Mouse (Mus musculus) lung, embryonic 16.5 days (tissue): ENCODE measurements around the gene Tbr1. TPM values are rescaled to one million over a fixed set of nuclear protein-coding genes. Genes with fewer than 3 reads are reported as not detected.

Experiments used
- ATAC-seq: fragments of 200-750 bp; cut with Nextera tagmentation; 2 replicates; pipeline ENCODE4 v1.8.0; 2017; ENCODE audit warnings: low read depth, mild to moderate bottlenecking, moderate library complexity
- H3K27ac ChIP-seq: fragments of 300-500 bp; sonication (generic); 2 replicates; pipeline ENCODE4 v1.5.1; 2014; ENCODE audit warnings: mild to moderate bottlenecking, control low read depth, low read length
- H3K27me3 ChIP-seq: fragments of 300-500 bp; sonication (generic); 2 replicates; pipeline ENCODE4 v1.6.1; 2014; ENCODE audit warnings: low read depth, low read length, mixed read lengths; ENCODE audit not compliant: control insufficient read depth, insufficient read depth
- H3K36me3 ChIP-seq: fragments of 300-500 bp; sonication (generic); 2 replicates; pipeline ENCODE4 v1.6.1; 2014; ENCODE audit warnings: low read length; ENCODE audit not compliant: control insufficient read depth, insufficient read depth
- H3K4me1 ChIP-seq: fragments of 300-500 bp; sonication (generic); replicated peaks from 2 replicates; pipeline ENCODE4 v1.6.1; 2014; ENCODE audit warnings: low read length, mixed read lengths; ENCODE audit not compliant: control insufficient read depth, insufficient read depth
- H3K4me2 ChIP-seq: fragments of 300-500 bp; sonication (generic); 2 replicates; pipeline ENCODE4 v1.6.1; 2014; ENCODE audit warnings: low read depth, low read length, control low read depth
- H3K4me3 ChIP-seq: fragments of 300-500 bp; sonication (generic); 2 replicates; pipeline ENCODE4 v1.5.1; 2014; ENCODE audit warnings: mild to moderate bottlenecking, low read length, control low read depth
- H3K9ac ChIP-seq: fragments of 300-500 bp; sonication (generic); 2 replicates; pipeline ENCODE4 v1.6.1; 2014; ENCODE audit warnings: low read length, control low read depth
- H3K9me3 ChIP-seq: fragments of 300-500 bp; sonication (generic); 2 replicates; pipeline ENCODE4 v1.6.1; 2016; ENCODE audit warnings: low read length; ENCODE audit not compliant: control insufficient read depth
- WGBS: fragments of 180-500 bp; shearing (Covaris S2); extraction: QIAGEN DNeasy Blood & Tissue Kit; methylation state at CpG from one replicate; pipeline ENCODE4 v1.1.7; 2014; 5-methylcytosine and 5-hydroxymethylcytosine counted together
- polyA plus RNA-seq: library from polyadenylated mRNA; unstranded; fragments of >200 nt; fragmentation: Nextera tagmentation; extraction: Ambion mirVana; gene quantifications from 2 replicates; pipeline ENCODE4 v1.2.1, GENCODE M21; 2015

The Tbr1 gene
- polyA plus RNA-seq, result 0.04 TPM in 1 of 2 replicates, not detected in the other

DNA sequence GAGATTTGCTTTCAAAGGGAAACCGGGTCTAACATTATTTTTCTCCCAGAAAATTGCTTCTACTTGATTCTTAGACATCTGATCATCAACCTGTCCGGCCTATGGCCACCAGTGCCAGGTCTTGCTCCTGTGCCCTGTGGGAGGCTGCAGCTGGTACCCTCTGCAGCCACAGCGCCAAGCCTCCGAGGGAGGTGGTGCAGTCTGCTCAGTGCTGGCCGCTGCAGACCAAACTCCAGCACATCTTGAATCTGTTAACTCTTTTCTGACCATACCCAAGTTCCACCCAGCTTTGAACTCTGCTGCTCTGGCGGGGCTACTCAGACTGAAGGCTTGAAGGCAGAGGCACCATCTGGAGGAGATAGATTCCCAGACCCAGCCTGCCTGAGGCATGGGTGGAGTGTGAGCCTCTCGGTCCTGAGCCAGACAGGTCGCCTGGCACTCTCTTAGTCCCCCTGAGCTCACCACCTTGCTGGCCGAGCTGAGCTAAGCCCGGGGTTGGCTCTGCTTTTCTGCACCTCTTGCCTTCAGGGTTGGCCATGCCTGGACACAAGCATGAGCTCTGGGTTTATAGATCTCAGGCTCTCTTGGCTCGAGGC is at the start of gene Tbr1:
TSS of gene Tbr1 (plus strand) at position 275 of the 596 bp plus-strand sequence.
- Histone ChIP-seq H3K4me1 (peaks cover 17% of the 10 kb centered on the region), H3K4me2 (peak within 1 kb of the TSS; percentile 25; the same call in 1 of the 2 replicates), H3K27me3 (peaks cover 41% of the 10 kb centered on the region), H3K36me3 (no peaks in the 10 kb centered on the region), H3K9ac (no peak within 1 kb of the TSS), H3K27ac (no peak within 1 kb of the TSS), H3K4me3 (peak within 1 kb of the TSS; percentile 16; the same call in 1 of the 2 replicates), H3K9me3 (no peaks in the 10 kb centered on the region)
- WGBS, result 10% methylated on average over 11 of the region's 11 CpGs
- no peak for ATAC-seq

DNA sequence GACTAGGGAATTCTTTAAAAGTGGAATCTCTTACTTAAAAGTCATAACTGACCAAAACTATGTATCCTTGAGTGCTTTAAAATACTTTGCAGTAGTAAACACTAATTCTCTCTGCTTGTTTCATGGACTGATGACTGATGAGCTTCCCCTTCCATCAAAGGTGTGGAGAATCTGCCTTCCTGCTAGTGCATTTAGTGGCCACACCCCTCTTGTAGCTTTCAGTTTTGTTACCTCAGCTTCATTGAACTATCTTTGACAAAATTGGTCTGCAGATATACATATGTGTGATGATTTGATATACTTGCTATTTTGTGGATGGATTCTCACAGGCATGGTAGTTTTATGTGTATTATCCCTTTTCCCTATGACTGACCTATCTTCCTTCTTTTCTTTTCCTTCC is 47.7 kb upstream of the Tbr1 start:
- H3K36me3 ChIP-seq, result no peaks in the 10 kb centered on the region
- H3K4me1 ChIP-seq, result no peaks in the 10 kb centered on the region
- no peak overlapping the region for H3K4me2 ChIP-seq
- no peaks in the 10 kb centered on the region for H3K27me3 ChIP-seq
- H3K9me3 ChIP-seq, result no peaks in the 10 kb centered on the region
- no peak overlapping the region for H3K9ac ChIP-seq
- no peak for ATAC-seq
- no peak overlapping the region for H3K4me3 ChIP-seq
- no peak overlapping the region for H3K27ac ChIP-seq

DNA sequence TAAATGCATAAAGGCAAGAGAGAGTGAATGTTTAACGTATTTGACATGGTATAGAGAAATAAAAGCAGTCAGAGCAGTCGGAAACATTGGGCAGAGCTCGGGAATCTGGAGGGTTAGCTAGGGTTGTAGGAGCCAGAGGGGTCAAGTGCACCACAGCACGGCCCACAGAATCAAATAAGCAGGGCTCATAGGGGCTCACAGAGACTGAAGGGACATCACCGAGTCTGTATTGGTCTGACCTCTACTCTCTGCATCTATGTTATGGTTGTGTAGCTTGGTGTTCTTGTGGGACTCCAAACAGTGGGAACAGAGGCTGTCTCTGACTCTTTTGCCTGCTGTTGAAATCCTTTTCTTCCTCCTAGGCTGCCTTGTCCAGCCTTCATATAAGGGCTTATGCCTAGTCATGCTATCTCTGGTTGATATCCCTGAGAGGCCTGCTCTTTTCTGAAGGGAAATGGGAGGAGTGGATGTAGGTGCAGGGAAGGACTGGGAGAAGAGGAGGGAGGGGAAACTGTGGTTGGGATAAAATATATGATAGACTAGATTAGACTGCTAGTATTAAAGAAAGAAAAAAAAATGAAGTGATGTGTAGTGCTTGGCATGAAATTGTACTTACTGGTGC is 43.4 kb upstream of the Tbr1 start:
- no peak overlapping the region for H3K4me2 ChIP-seq
- WGBS, result 67% methylated on average over 5 of the region's 5 CpGs
- no peak overlapping the region for H3K27ac ChIP-seq
- no peak overlapping the region for H3K9ac ChIP-seq
- H3K4me3 ChIP-seq, result no peak overlapping the region
- no peak for ATAC-seq
- no peaks in the 10 kb centered on the region for H3K36me3 ChIP-seq
- no peaks in the 10 kb centered on the region for H3K27me3 ChIP-seq
- no peaks in the 10 kb centered on the region for H3K4me1 ChIP-seq
- no peaks in the 10 kb centered on the region for H3K9me3 ChIP-seq

DNA sequence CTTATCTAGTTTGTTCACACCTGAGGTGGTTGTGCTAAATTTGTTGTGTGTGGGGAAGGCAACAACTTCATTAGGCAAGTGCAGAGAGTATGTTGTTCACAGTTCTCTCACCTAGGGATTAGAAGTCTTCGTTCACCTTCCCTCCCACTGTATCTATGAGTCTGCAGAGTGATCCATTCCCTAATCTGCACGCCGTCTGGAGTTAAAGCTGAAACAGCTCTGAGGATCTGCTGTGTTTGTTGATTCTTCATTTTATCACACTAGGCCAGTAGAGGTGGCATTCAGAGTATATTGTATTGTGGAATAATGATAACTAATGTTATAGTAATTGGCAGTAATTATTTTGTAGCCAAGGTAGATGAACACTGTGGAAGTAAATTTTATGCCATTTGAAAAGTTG is 42.7 kb upstream of the Tbr1 start:
- Histone ChIP-seq H3K27ac (no peak overlapping the region), H3K4me2 (no peak overlapping the region), H3K4me3 (no peak overlapping the region), H3K36me3 (no peaks in the 10 kb centered on the region), H3K9me3 (no peaks in the 10 kb centered on the region), H3K4me1 (no peaks in the 10 kb centered on the region), H3K9ac (no peak overlapping the region), H3K27me3 (no peaks in the 10 kb centered on the region)
- 82% methylated on average over 3 of the region's 3 CpGs for WGBS
- no peak for ATAC-seq

DNA sequence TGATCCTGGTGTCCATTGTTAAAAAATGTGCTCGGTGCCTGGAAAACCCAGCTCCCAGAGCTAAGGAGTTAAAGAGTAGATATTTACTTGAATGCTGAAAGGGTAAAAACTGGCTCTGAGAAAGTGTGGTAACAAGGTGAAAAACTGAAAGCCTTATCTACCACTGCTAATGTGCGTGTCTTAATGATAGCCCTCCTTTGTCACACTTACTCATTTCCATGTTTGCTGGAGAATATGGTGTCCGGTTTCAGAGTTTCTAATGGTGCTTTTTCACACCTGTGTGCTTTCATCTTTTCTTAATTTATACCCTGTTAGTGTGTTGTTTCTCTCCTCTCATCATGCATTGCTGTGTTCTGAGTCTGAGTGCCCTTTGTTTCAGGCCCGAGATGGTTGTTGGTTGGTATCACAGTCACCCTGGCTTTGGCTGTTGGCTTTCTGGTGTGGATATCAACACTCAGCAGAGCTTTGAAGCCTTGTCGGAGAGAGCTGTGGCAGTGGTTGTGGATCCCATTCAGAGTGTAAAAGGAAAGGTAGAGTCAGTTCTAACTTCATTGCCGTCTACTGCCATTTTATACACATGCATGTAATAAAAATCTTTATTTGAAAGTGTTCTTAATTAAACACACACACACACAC is 38.1 kb upstream of the Tbr1 start:
- Histone ChIP-seq H3K27ac (no peak overlapping the region), H3K27me3 (no peaks in the 10 kb centered on the region), H3K4me3 (no peak overlapping the region), H3K4me2 (no peak overlapping the region), H3K4me1 (no peaks in the 10 kb centered on the region), H3K9ac (no peak overlapping the region), H3K36me3 (no peaks in the 10 kb centered on the region), H3K9me3 (no peaks in the 10 kb centered on the region)
- WGBS, result 80% methylated on average over 6 of the region's 6 CpGs
- ATAC-seq, result no peak

DNA sequence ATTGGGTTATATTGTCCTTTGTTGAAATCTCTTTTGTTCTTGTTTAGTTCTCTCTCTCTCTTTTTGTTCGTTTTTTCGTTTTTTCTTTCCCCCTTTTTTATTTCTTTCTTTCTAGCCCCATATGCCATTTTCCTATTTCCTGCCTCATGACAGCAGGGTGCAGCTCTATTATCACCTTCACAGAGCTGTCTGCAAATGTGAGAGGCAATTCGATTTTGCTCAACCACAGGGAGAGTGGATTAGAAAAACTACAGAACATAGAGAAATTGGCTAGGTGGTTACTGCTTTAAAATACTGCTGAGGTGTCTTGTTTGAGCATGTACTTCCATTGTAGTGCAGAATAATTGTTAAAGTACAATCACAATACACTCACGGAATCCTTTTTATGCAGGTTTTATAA is 37.2 kb upstream of the Tbr1 start:
- ATAC-seq, result no peak
- WGBS, result 77% methylated on average over 4 of the region's 4 CpGs
- H3K4me1 ChIP-seq, result no peaks in the 10 kb centered on the region
- no peak overlapping the region for H3K27ac ChIP-seq
- no peak overlapping the region for H3K9ac ChIP-seq
- no peak overlapping the region for H3K4me2 ChIP-seq
- H3K9me3 ChIP-seq, result no peaks in the 10 kb centered on the region
- H3K27me3 ChIP-seq, result no peaks in the 10 kb centered on the region
- H3K4me3 ChIP-seq, result no peak overlapping the region
- no peaks in the 10 kb centered on the region for H3K36me3 ChIP-seq

DNA sequence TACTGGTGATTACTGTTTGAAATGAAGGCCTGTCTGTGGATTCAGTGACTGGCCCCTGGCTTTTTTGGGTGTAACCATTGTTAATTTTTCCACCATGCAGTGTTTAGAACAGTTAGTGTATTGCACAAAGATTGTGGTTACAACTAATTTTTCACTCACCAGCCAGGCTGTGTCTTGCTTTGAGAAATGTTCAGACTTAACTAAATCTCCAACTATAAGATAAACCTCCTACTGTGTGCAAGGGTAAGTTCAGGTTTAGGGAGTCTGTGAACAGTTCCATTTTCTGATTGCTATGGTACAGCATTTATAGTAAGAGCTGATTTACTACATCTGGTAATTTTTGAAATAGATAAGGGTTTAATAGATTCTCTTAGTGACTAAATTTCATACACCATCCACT is 21.9 kb upstream of the Tbr1 start:
- H3K27me3 ChIP-seq, result no peaks in the 10 kb centered on the region
- H3K4me3 ChIP-seq, result no peak overlapping the region
- no peak for ATAC-seq
- H3K9me3 ChIP-seq, result no peaks in the 10 kb centered on the region
- H3K4me1 ChIP-seq, result no peaks in the 10 kb centered on the region
- no peaks in the 10 kb centered on the region; the same call in 1 of the 2 replicates for H3K36me3 ChIP-seq
- no peak overlapping the region for H3K9ac ChIP-seq
- H3K4me2 ChIP-seq, result no peak overlapping the region
- no peak overlapping the region for H3K27ac ChIP-seq

DNA sequence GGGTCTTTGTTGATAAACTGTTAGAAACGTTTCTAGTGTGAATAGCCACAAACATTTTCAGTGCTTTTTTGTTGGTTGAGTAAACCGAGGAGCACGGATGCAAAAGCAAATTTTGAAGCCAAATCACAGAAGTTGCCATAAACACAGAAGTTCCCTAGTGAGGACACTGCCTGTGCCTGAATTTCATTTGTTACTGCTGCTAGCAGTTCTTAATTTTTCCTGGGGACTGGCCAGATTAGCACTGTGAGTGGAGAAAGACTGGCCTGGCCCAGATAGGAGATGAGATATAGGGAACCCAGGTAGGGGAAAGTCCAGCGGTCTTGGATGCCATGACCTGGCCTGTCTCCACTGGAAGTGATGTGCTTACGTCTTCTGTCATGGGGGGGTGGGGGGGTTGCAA is 7.8 kb upstream of the Tbr1 start:
- WGBS, result 61% methylated on average over 5 of the region's 5 CpGs
- H3K9ac ChIP-seq, result no peak overlapping the region
- H3K27me3 ChIP-seq, result no peaks in the 10 kb centered on the region
- H3K36me3 ChIP-seq, result no peaks in the 10 kb centered on the region
- no peaks in the 10 kb centered on the region for H3K4me1 ChIP-seq
- no peak for ATAC-seq
- H3K27ac ChIP-seq, result no peak overlapping the region
- H3K4me3 ChIP-seq, result no peak overlapping the region
- no peaks in the 10 kb centered on the region for H3K9me3 ChIP-seq
- no peak overlapping the region for H3K4me2 ChIP-seq

DNA sequence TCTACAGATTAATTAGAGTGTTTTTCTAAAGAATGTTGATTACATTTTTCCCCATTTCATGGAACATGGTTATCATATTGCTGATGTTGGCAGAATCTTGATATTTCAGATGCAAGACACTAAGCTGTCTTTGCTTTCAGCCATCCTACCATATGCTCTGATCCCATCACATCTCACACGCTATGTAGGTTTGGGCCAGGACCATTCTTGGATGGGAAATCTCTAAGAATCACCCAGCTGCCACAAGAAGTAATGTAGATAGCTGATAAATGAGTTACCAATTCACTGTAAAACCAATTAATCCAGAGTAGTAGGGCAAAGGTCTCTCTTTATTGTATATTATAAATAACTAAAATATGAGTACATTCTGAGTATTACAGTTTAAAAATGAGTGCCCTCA is 4.7 kb upstream of the Tbr1 start:
- Histone ChIP-seq H3K27me3 (peaks cover 14% of the 10 kb centered on the region), H3K4me3 (no peak overlapping the region), H3K4me2 (no peak overlapping the region), H3K4me1 (no peaks in the 10 kb centered on the region), H3K9me3 (no peaks in the 10 kb centered on the region), H3K9ac (no peak overlapping the region), H3K36me3 (no peaks in the 10 kb centered on the region), H3K27ac (no peak overlapping the region)
- ATAC-seq, result no peak
- 97% methylated on average over 1 of the region's 1 CpGs for WGBS
